Mouse (Mus musculus) ES-Bruce4 (cell line): Measurements from ENCODE around the gene Gm9508. TPM values are rescaled to one million over a fixed set of nuclear protein-coding genes. Genes with fewer than 3 reads are reported as not detected.
"Not testable (repeated sequence)": the region's sequence is repeated elsewhere in the genome, so short reads cannot be mapped to it uniquely, and the experiment has no call there.

Source experiments
- H3K27ac ChIP-seq: 2 replicates; pipeline ENCODE4 v1.5.1; 2012; ENCODE audit warnings: low read length, inconsistent platforms; ENCODE audit not compliant: insufficient read depth
- H3K27me3 ChIP-seq: 2 replicates; pipeline ENCODE4 v1.6.1; 2012; ENCODE audit warnings: mild to moderate bottlenecking, low read length, inconsistent platforms; ENCODE audit not compliant: control insufficient read depth, poor library complexity, insufficient read depth, severe bottlenecking
- H3K36me3 ChIP-seq: 2 replicates; pipeline ENCODE4 v1.6.1; 2012; ENCODE audit warnings: inconsistent platforms, mild to moderate bottlenecking, low read length, moderate library complexity; ENCODE audit not compliant: control insufficient read depth, poor library complexity, insufficient read depth, severe bottlenecking
- H3K4me1 ChIP-seq: one replicate; pipeline ENCODE4 v1.8.1; 2011; ENCODE audit warnings: low read length; ENCODE audit not compliant: control insufficient read depth, insufficient read depth
- H3K4me3 ChIP-seq: 2 replicates; pipeline ENCODE4 v1.5.1; 2011; ENCODE audit warnings: low read depth, mild to moderate bottlenecking, low read length
- H3K9ac ChIP-seq: 2 replicates; pipeline ENCODE4 v1.6.1; 2012; ENCODE audit warnings: low read depth, mild to moderate bottlenecking, inconsistent platforms; ENCODE audit not compliant: poor library complexity, severe bottlenecking
- H3K9me3 ChIP-seq: replicated peaks from 2 replicates; pipeline ENCODE4 v1.6.1; 2012; ENCODE audit warnings: mild to moderate bottlenecking, low read length, inconsistent platforms; ENCODE audit not compliant: control insufficient read depth, poor library complexity, insufficient read depth, severe bottlenecking
- CTCF ChIP-seq: IDR thresholded peaks from one replicate; pipeline ENCODE4 v1.8.1; 2011; ENCODE audit warnings: low read depth, low read length
- EP300 ChIP-seq: IDR thresholded peaks from 2 replicates; pipeline ENCODE4 v1.6.1; 2011; ENCODE audit warnings: low read depth, low read length; ENCODE audit not compliant: insufficient read depth
- POLR2A ChIP-seq: IDR thresholded peaks from one replicate; pipeline ENCODE4 v1.8.1; 2011; ENCODE audit warnings: low read length; ENCODE audit not compliant: insufficient read depth
- polyA plus RNA-seq: library from polyadenylated mRNA; stranded (reverse); fragments of >200 nt; gene quantifications from 2 replicates; pipeline ENCODE4 v1.2.4, GENCODE M21; 2011; ENCODE audit warnings: low read depth; ENCODE audit not compliant: missing spikeins, insufficient read depth, insufficient read length

The Gm9508 gene
- polyA plus RNA-seq, 1 experiment = not detected

DNA sequence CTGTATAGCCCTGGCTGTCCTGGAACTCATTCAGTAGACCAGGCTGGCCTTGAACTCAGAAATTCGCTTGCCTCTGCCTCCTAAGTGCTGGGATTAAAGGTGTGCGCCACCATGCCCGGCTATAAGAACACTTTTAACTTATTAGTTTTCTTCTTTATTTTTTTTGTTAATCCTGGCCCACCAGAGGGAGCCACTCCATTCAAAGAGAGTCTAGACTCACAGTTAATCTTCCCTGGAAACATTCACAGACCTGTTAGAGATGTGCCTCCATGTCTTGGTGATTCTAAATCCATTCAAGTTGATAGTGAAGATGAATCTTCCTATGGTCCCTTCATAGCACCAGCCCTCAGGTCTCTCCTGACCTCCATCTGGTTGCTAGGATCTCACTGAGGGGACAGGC, 12.8 kb upstream of the Gm9508 start:
- no peak overlapping the region for H3K27ac ChIP-seq
- no peaks in the 10 kb centered on the region for H3K36me3 ChIP-seq
- TF ChIP-seq EP300 (no peak), POLR2A (no peak), CTCF (no peak)
- no peaks in the 10 kb centered on the region for H3K27me3 ChIP-seq
- H3K9ac ChIP-seq = no peak overlapping the region
- H3K4me3 ChIP-seq = no peak overlapping the region
- no peaks in the 10 kb centered on the region for H3K4me1 ChIP-seq
- no peaks in the 10 kb centered on the region for H3K9me3 ChIP-seq

DNA sequence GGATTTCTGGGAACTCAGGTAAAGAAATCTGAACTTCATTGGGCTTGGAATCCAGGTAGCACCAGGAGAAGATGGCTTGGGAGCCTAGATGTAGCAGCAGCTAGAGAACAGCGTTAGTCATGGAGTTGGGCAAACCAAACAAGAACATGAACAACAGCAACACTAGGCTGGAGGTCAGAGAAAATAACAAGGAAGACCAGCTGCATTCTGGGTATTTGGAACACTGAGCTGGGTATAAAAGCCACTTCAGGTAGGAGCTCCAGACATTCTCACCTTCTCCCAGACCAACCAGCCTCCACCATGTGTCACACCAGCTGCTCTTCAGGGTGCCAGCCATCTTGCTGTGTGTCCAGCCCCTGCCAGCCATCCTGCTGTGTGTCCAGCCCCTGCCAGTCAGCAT, 9.3 kb upstream of the Gm9508 start, which contains the start of gene Gm10272:
Gene Gm10272 (plus strand): TSS at position 301 of the 400 bp plus-strand sequence.
- Histone ChIP-seq H3K27me3 (no peaks in the 10 kb centered on the region), H3K4me1 (no peaks in the 10 kb centered on the region), H3K9ac (no peak within 1 kb of the TSS), H3K27ac (no peak within 1 kb of the TSS), H3K9me3 (no peaks in the 10 kb centered on the region), H3K4me3 (no peak within 1 kb of the TSS), H3K36me3 (no peaks in the 10 kb centered on the region)
- TF ChIP-seq POLR2A (no peak), EP300 (no peak), CTCF (no peak)

DNA sequence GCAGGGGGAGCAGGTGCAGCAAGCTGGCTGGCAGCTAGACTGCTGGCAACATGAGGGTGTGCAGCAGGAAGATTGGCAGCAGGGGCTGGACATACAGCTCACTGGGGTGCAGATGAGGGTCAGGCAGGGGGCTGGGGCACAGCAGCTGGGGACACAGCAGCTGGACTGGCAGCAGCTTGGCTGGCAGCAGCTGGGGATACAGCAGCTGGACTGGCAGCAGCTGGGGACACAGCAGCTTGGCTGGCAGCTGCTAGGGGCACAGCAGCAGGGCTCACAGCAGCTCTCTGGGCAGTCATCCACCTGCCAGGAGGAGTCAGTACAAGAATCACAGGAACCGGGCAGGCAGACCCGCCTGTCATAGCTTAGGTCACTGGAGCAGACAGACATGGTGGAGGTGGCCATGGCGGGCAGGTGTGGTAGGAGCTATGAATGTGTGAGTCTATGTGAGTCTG, 6.7 kb downstream of the Gm9508 start, which contains the start of gene Gm19402:
Gene Gm19402 (minus strand): TSS at position 402 of the 452 bp plus-strand sequence.
- not testable (repeated sequence) for H3K36me3 ChIP-seq, H3K4me1 ChIP-seq, H3K9ac ChIP-seq, H3K9me3 ChIP-seq, H3K4me3 ChIP-seq, H3K27me3 ChIP-seq, H3K27ac ChIP-seq

DNA sequence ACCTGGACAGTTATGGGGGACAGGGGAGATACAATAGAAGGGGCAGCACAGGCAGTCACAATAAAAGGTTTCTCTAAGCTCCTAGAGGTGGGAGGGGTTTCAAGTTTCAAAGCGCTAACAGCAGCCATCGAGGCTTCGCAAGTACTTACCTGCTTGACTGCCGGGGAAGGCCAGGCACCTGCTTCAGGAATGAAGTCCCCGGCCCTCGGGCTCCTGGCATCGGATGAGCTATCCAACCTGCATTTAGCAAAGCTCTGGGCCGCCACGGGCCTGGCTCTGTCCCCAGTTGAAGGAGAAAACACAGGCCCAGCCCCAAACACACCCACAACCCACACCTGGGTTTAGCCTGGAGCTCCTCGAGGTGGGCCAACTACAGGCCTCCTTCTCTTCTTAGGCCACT, 10.0 kb downstream of the Gm9508 start:
- no peak for TF ChIP-seq EP300
- TF ChIP-seq CTCF = no peak
- no peak for TF ChIP-seq POLR2A
- H3K4me1 ChIP-seq = peaks cover 3% of the 10 kb centered on the region
- no peak overlapping the region for H3K27ac ChIP-seq
- H3K4me3 ChIP-seq = no peak overlapping the region
- no peak overlapping the region for H3K9ac ChIP-seq
- no peaks in the 10 kb centered on the region for H3K36me3 ChIP-seq
- H3K27me3 ChIP-seq = no peaks in the 10 kb centered on the region
- H3K9me3 ChIP-seq = no peaks in the 10 kb centered on the region

DNA sequence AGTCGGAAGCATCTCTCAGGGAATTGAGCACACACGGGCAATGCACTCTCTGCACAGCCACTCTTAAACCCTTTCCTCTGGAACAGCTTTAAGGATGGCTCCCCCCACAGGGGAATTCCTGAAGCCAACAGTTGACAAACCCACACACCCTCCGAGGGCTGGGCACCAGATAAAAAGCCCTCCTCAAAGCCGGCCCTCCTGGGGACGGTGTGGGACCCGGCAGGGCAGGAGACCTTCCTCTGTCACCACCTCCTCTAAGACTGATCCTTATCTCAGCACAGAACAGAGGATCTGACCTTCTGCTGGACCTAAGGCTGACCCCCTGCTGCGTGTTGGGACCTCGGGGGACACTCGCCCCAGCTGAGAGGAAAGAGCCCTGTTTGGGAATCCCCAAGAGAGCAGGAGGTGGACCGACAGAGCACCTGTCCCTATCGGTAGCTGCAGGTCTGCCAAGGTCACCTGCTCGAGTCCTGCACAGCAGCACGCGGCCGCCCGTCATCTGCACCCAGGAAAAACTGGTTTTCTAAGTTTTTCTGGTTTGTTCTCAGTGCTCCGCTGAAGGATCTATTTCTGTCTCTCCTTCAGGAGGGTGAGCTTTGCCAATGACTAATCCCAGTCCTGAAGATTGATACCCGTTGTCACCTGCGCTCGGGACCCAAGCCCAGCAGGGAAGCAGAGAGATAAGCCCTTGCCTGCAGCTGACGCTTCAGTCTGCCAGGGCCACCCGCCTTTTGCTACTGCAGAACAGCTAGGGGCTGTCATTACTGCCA, 11.0 kb downstream of the Gm9508 start, which contains the start of gene Tspear:
Gene Tspear (plus strand): TSS at position 675 of the 770 bp plus-strand sequence.
- no peak for TF ChIP-seq POLR2A
- no peak for TF ChIP-seq CTCF
- no peak for TF ChIP-seq EP300
- H3K4me1 ChIP-seq = peaks cover 3% of the 10 kb centered on the region
- no peak within 1 kb of the TSS for H3K27ac ChIP-seq

DNA sequence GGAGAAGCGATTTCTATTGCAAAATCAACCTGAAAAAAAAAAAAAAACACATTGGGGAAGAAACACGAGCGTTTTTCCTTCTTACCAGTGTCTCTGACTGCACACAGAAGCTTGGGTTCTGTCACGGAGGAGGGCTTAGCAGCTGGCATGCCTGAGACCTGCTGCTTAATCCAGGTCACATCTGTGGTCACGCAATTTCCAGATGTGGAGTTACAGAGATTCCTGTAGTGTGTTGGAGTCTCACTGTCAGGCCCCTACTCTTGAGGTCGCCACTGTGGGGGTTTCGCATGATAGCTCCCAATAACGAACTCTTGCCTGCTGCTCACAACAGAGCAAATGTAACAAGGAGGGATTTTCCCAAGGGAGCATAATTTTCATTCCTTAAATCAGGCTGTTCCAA, 12.9 kb downstream of the Gm9508 start:
- TF ChIP-seq CTCF (no peak), EP300 (no peak), POLR2A (no peak)
- H3K27me3 ChIP-seq = no peaks in the 10 kb centered on the region
- no peak overlapping the region for H3K4me3 ChIP-seq
- H3K4me1 ChIP-seq = peaks cover 3% of the 10 kb centered on the region
- H3K36me3 ChIP-seq = no peaks in the 10 kb centered on the region
- no peak overlapping the region for H3K9ac ChIP-seq
- no peak overlapping the region for H3K27ac ChIP-seq
- H3K9me3 ChIP-seq = no peaks in the 10 kb centered on the region

More for the DNA sequence above, 11.0 kb downstream of the Gm9508 start, which contains the start of gene Tspear:
- Histone ChIP-seq H3K9me3 (no peaks in the 10 kb centered on the region), H3K9ac (no peak within 1 kb of the TSS), H3K36me3 (no peaks in the 10 kb centered on the region), H3K4me3 (no peak within 1 kb of the TSS), H3K27me3 (no peaks in the 10 kb centered on the region)
